Mouse (Mus musculus) testis, adult 2 months (tissue): ENCODE results near the gene Gpat3.

ENCODE experiments used
- CTCF ChIP-seq: fragments of 200-500 bp; IDR thresholded peaks from 2 replicates; pipeline ENCODE4 v1.5.1; 2012; ENCODE audit warnings: low read depth, mild to moderate bottlenecking, inconsistent platforms, low read length, moderate library complexity; ENCODE audit not compliant: control insufficient read depth, insufficient read depth, insufficient replicate concordance
- POLR2A ChIP-seq: fragments of 200-500 bp; IDR thresholded peaks from 2 replicates; pipeline ENCODE4 v1.6.1; 2012; ENCODE audit warnings: low read depth, mild to moderate bottlenecking, inconsistent platforms, low read length, moderate library complexity; ENCODE audit not compliant: control insufficient read depth

GRCm38 (mm10) chr5:100911502-100912097 is 66.1 kb downstream of the Gpat3 start:
- TF ChIP-seq POLR2A: no peak
- no peak for TF ChIP-seq CTCF
